Mouse (Mus musculus) olfactory bulb, adult 2 months (tissue): ENCODE data around the gene Pdk2.

Experiments used
- CTCF ChIP-seq: fragments of 200-500 bp; IDR thresholded peaks from 2 replicates; pipeline ENCODE4 v1.5.1; 2012; ENCODE audit warnings: low read depth, mild to moderate bottlenecking, low read length, moderate library complexity; ENCODE audit not compliant: insufficient read depth
- POLR2A ChIP-seq: fragments of 200-500 bp; IDR thresholded peaks from 2 replicates; pipeline ENCODE4 v1.6.1; 2012; ENCODE audit warnings: mild to moderate bottlenecking, low read depth, low read length, moderate library complexity; ENCODE audit not compliant: insufficient read depth

- no peak for TF ChIP-seq CTCF
- no peak for TF ChIP-seq POLR2A
Observed at GRCm38 (mm10) chr11:95053062-95053461, 11.9 kb upstream of the Pdk2 start.
